Mouse (Mus musculus): ENCODE measurements at regions not wholly inside any gene's neighbourhood (a gene's known extent, or its start where the extent isn't known, plus 50 kb on each side); places are given as distances from the start of the nearest gene placed in this dataset.
"Not testable (repeated sequence)": the region's sequence is repeated elsewhere in the genome, so short reads cannot be mapped to it uniquely, and the experiment has no call there.

- no peak for DNase-seq
These were observed 94.1 kb downstream of the Gm17521 start for GRCm38 (mm10) chrX:122935358-122935757.

GRCm38 (mm10) chrX:122892682-122893081 is 136.8 kb downstream of the Gm17521 start:
- no peak for DNase-seq

DNA sequence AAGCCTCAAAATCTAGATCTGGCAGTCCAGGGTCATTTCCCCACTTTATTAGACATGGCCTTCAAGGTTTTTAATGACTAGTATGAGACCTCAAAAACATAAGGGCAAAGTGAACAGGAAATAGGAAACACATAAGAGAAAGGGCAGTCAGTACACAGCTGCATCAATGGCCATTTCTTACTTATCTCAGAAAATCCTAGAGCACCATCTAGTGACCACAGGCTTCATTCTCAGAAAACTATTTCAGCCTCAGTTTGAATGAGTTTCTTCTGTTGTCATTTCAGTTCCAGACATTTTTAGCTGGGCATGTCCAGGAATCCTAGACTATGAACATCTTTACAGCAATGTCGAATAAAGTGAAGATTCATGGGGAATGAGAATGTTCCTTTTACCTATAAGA is 175.0 kb downstream of the Gm17521 start:
- DNase-seq = no peak

DNA sequence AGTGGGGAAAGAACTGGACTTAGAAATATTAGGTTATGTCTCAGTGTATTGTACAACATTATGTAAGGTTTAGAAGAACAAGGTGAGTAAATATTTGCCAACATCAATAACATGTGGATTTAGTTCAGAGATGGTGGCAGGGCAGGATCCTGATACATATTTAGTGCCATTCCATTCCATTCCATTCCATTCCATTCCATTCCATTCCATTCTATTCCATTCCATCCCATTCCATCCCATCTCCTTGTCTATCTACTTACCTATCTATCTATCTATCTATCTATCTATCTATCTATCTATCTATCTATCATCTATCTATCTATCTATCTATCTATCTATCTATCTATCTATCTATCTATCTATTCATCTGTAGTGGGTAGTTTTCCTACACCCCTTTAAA is 198.2 kb downstream of the Gm17521 start:
- DNase-seq = not testable (repeated sequence)

GRCm38 (mm10) chrX:122826035-122826434 is 203.4 kb downstream of the Gm17521 start:
- DNase-seq = peak in 1 of 2 experiments; percentile 8
